Mouse (Mus musculus) brain, embryonic 14.5 days (tissue): ENCODE results near the gene Tigd3. TPM values are rescaled to one million over a fixed set of nuclear protein-coding genes. Genes with fewer than 3 reads are reported as not detected.
A peak's percentile ranks its signal among the peaks of the same experiment; 100 is the strongest.
"Not testable (repeated sequence)": the region's sequence is repeated elsewhere in the genome, so short reads cannot be mapped to it uniquely, and the experiment has no call there.

Experiments
- DNase-seq: peaks from one replicate; pipeline ENCODE4 v3.0.0-alpha.2; 2011; ENCODE audit warnings: low read depth
- CTCF ChIP-seq: fragments of 200-500 bp; IDR thresholded peaks from 2 replicates; pipeline ENCODE4 v1.5.1; 2012; ENCODE audit warnings: inconsistent platforms, mild to moderate bottlenecking, moderate library complexity, borderline replicate concordance; ENCODE audit not compliant: insufficient read depth, insufficient read length; ENCODE audit errors: extremely low read depth
- POLR2A ChIP-seq: fragments of 200-500 bp; IDR thresholded peaks from 2 replicates; pipeline ENCODE4 v1.6.1; 2012; ENCODE audit warnings: mild to moderate bottlenecking, inconsistent platforms, borderline replicate concordance; ENCODE audit not compliant: poor library complexity, insufficient read depth, insufficient read length, severe bottlenecking; ENCODE audit errors: extremely low read depth
- polyA plus RNA-seq: library from polyadenylated mRNA; depleted of rRNA; stranded (reverse); fragments of >200 nt; gene quantifications from 2 replicates; pipeline ENCODE4 v1.2.3, GENCODE M21; 2012

Gene Tigd3
- polyA plus RNA-seq, 1 experiment, result 15.2 TPM

- TF ChIP-seq CTCF, result no peak
- TF ChIP-seq POLR2A, result no peak
- peak; percentile 27 for DNase-seq
These were observed 17.6 kb upstream of the Tigd3 start for GRCm38 (mm10) chr19:5911430-5912102.

- peak; percentile 53 for DNase-seq
- TF ChIP-seq POLR2A, result no peak
- no peak for TF ChIP-seq CTCF
These were observed 16.3 kb upstream of the Tigd3 start for GRCm38 (mm10) chr19:5910221-5910620.

- DNase-seq, result no peak
- TF ChIP-seq CTCF (no peak), POLR2A (no peak)
These were observed 13.3 kb upstream of the Tigd3 start for GRCm38 (mm10) chr19:5907275-5907674.

GRCm38 (mm10) chr19:5893282-5894001 is 507 bp downstream of the Tigd3 start:
- TF ChIP-seq CTCF (no peak), POLR2A (no peak)
- DNase-seq, result no peak

GRCm38 (mm10) chr19:5892735-5893134 is 1.2 kb downstream of the Tigd3 start:
- DNase-seq, result no peak

GRCm38 (mm10) chr19:5892262-5892661 is 1.7 kb downstream of the Tigd3 start:
- no peak for DNase-seq
- TF ChIP-seq POLR2A (no peak), CTCF (no peak)

More at GRCm38 (mm10) chr19:5892735-5893134, 1.2 kb downstream of the Tigd3 start:
- TF ChIP-seq POLR2A (no peak), CTCF (no peak)

- no peak for DNase-seq
- TF ChIP-seq POLR2A (no peak), CTCF (no peak)
These were observed 2.3 kb downstream of the Tigd3 start for GRCm38 (mm10) chr19:5891521-5892258.

GRCm38 (mm10) chr19:5889211-5889610 is 4.7 kb downstream of the Tigd3 start:
- TF ChIP-seq POLR2A (no peak), CTCF (no peak)
- DNase-seq, result no peak

GRCm38 (mm10) chr19:5887234-5887815 is 6.6 kb downstream of the Tigd3 start:
- no peak for TF ChIP-seq POLR2A
- no peak for TF ChIP-seq CTCF
- DNase-seq, result no peak

GRCm38 (mm10) chr19:5885838-5886237 is 8.1 kb downstream of the Tigd3 start:
- TF ChIP-seq POLR2A (no peak), CTCF (peak; percentile 46; the same call in 1 of the 2 replicates)
- DNase-seq, result no peak

- no peak for TF ChIP-seq CTCF
- TF ChIP-seq POLR2A, result no peak
- DNase-seq, result no peak
These were observed 10.0 kb downstream of the Tigd3 start for GRCm38 (mm10) chr19:5883935-5884334.

GRCm38 (mm10) chr19:5882079-5882478 is 11.9 kb downstream of the Tigd3 start:
- not testable (repeated sequence) for DNase-seq
